8 mouse cellular contexts compared by ENCODE assay signal in genomic region chr10:71306190-71306589, GRCm38 (mm10). TPM values are rescaled to one million over a fixed set of nuclear protein-coding genes. Genes with fewer than 3 reads are reported as not detected.
DNase-seq lines count a peak whose midpoint lies in the region; ATAC-seq and TF ChIP-seq lines count a peak whose summit lies in the region.

No protein-coding gene starts in this region.

- H3K4me2 ChIP-seq in forebrain, embryonic 15.5 days (replicated peaks) = peak overlapping the region; percentile 19; the same call in 1 of the 2 replicates
- H3K4me2 ChIP-seq in kidney, embryonic 15.5 days = peak overlapping the region; percentile 41; the same call in 1 of the 2 replicates

- H3K36me3 ChIP-seq in forebrain, embryonic 15.5 days = no peaks in the 10 kb centered on the region
- no peaks in the 10 kb centered on the region for H3K36me3 ChIP-seq in kidney, embryonic 15.5 days

- DNase-seq in urinary bladder, postnatal 25 days (ENCODE audit: low spot score) = peak; percentile 36
- no peak for DNase-seq in urinary bladder, adult 2 months (ENCODE audit: low spot score)
- peak; percentile 41 for DNase-seq in lung, postnatal 10 days
- DNase-seq in retina, postnatal 1 day = peak; percentile 66
- no peak for DNase-seq in right cerebral cortex, postnatal 36 days (ENCODE audit: low spot score in 2 of 2)

- no peak for ATAC-seq in forebrain, embryonic 15.5 days (replicated peaks)
- no peak for ATAC-seq in kidney, embryonic 15.5 days (replicated peaks; ENCODE audit: low FRiP score)

- H3K4me3 ChIP-seq in bone marrow macrophage, adult 2 months (ENCODE audit: insufficient read depth, low read length) = peak overlapping the region; percentile 60
- H3K4me3 ChIP-seq in forebrain, embryonic 15.5 days = no peak overlapping the region
- H3K4me3 ChIP-seq in kidney, embryonic 15.5 days (replicated peaks) = no peak overlapping the region

- no peak overlapping the region for H3K27ac ChIP-seq in bone marrow macrophage, adult 2 months (ENCODE audit: insufficient read depth, low read depth, low read length)
- no peak overlapping the region for H3K27ac ChIP-seq in forebrain, embryonic 15.5 days (replicated peaks)
- H3K27ac ChIP-seq in kidney, embryonic 15.5 days = no peak overlapping the region

- TF ChIP-seq CTCF in bone marrow macrophage, adult 2 months (IDR thresholded peaks at IDR 0.05; ENCODE audit: low read depth, low read length) = peak; percentile 74

- H3K4me1 ChIP-seq in bone marrow macrophage, adult 2 months (ENCODE audit: control insufficient read depth, insufficient read depth, low read length) = no peaks in the 10 kb centered on the region
- H3K4me1 ChIP-seq in forebrain, embryonic 15.5 days = no peaks in the 10 kb centered on the region
- H3K4me1 ChIP-seq in kidney, embryonic 15.5 days = peaks cover 3% of the 10 kb centered on the region; the same call in 1 of the 2 replicates

- H3K9me3 ChIP-seq in forebrain, embryonic 15.5 days = no peaks in the 10 kb centered on the region
- no peaks in the 10 kb centered on the region for H3K9me3 ChIP-seq in kidney, embryonic 15.5 days (replicated peaks)

- no peak for TF ChIP-seq POLR2A in bone marrow macrophage, adult 2 months (IDR thresholded peaks at IDR 0.05; ENCODE audit: borderline replicate concordance, low read depth, low read length)

- H3K27me3 ChIP-seq in forebrain, embryonic 15.5 days = no peaks in the 10 kb centered on the region
- no peaks in the 10 kb centered on the region for H3K27me3 ChIP-seq in kidney, embryonic 15.5 days

- 35% methylated on average over 6 of the region's 6 CpGs for WGBS in forebrain, embryonic 15.5 days
- 31% methylated on average over 6 of the region's 6 CpGs for WGBS in kidney, embryonic 15.5 days

- no peak overlapping the region for H3K9ac ChIP-seq in forebrain, embryonic 15.5 days (replicated peaks)
- H3K9ac ChIP-seq in kidney, embryonic 15.5 days = no peak overlapping the region

RNA-seq across cellular contexts. Expression of gene Ube2d1, which starts 21.1 kb away (rescaled TPM):
- polyA plus RNA-seq in urinary bladder, adult 2 months (2012; rRNA removed) = 79.4 and 103 TPM in 2 replicates
- polyA plus RNA-seq in bone marrow macrophage, adult 2 months (2012; ENCODE audit: insufficient read depth, insufficient read length, missing spikeins) = 54.5 and 57.7 TPM in 2 replicates
- 173 and 175 TPM in 2 replicates for polyA plus RNA-seq in forebrain, embryonic 15.5 days (2015; fragmentation: Nextera tagmentation; extraction: Ambion mirVana)
- polyA plus RNA-seq in kidney, embryonic 15.5 days (2015; fragmentation: Nextera tagmentation; extraction: Ambion mirVana) = 60.5 and 62.8 TPM in 2 replicates

RNA-seq across cellular contexts. Expression of gene Cisd1, which starts 38.6 kb away (rescaled TPM):
- polyA plus RNA-seq in urinary bladder, adult 2 months (2012; rRNA removed) = 122 and 128 TPM in 2 replicates
- polyA plus RNA-seq in bone marrow macrophage, adult 2 months (2012; ENCODE audit: insufficient read depth, insufficient read length, missing spikeins) = 15.1 and 19.4 TPM in 2 replicates
- polyA plus RNA-seq in forebrain, embryonic 15.5 days (2015; fragmentation: Nextera tagmentation; extraction: Ambion mirVana) = 239 and 247 TPM in 2 replicates
- polyA plus RNA-seq in kidney, embryonic 15.5 days (2015; fragmentation: Nextera tagmentation; extraction: Ambion mirVana) = 131 and 136 TPM in 2 replicates

RNA-seq across cellular contexts. Expression of gene Ipmk, which starts 41.4 kb away (rescaled TPM):
- polyA plus RNA-seq in urinary bladder, adult 2 months (2012; rRNA removed) = 12.0 and 12.7 TPM in 2 replicates
- 18.3 and 19.0 TPM in 2 replicates for polyA plus RNA-seq in bone marrow macrophage, adult 2 months (2012; ENCODE audit: insufficient read depth, insufficient read length, missing spikeins)
- 17.7 and 19.0 TPM in 2 replicates for polyA plus RNA-seq in forebrain, embryonic 15.5 days (2015; fragmentation: Nextera tagmentation; extraction: Ambion mirVana)
- polyA plus RNA-seq in kidney, embryonic 15.5 days (2015; fragmentation: Nextera tagmentation; extraction: Ambion mirVana) = 14.3 and 18.6 TPM in 2 replicates

Comparison
In these comparisons a context has a peak if more than half of its experiments do, and no peak if none do; other contexts are left out.
1. DNase-seq: peak in urinary bladder, postnatal 25 days (single experiment), lung, postnatal 10 days (single experiment) and retina, postnatal 1 day (single experiment); none in urinary bladder, adult 2 months (single experiment) and right cerebral cortex, postnatal 36 days (0 of 2).